Mouse (Mus musculus) liver, embryonic 14.5 days (tissue): ENCODE measurements at regions not wholly inside any gene's neighbourhood (a gene's known extent, or its start where the extent isn't known, plus 50 kb on each side); places are given as distances from the start of the nearest gene placed in this dataset.

Source experiments
- CTCF ChIP-seq: IDR thresholded peaks from 2 replicates; pipeline ENCODE4 v1.5.1; 2016; ENCODE audit warnings: antibody characterized with exemption, low read depth, control low read depth
- EP300 ChIP-seq: IDR thresholded peaks from 2 replicates; pipeline ENCODE4 v1.6.1; 2016; ENCODE audit warnings: antibody characterized with exemption, low read depth

DNA sequence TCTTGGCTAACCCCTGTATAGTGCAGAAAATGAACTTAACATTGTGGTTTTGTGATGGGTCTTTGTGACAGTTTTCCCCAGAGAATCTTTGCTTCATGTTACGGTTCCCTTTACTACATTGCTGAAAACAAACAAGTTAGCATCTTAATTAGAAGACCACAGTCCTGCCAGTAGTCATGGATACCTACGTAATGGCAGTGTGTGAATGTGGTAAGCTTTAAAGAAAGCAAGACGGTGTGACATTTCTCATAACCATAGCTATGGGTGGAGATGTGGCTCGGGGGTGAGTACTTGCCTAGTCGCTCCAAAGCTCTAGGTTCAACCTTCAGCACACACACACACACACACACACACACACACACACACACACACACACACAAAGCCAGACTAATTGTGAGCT is 73.6 kb upstream of the Parp11 start:
- TF ChIP-seq EP300 (no peak), CTCF (no peak)
